Mouse (Mus musculus): ENCODE measurements at regions not wholly inside any gene's neighbourhood (a gene's known extent, or its start where the extent isn't known, plus 50 kb on each side); places are given as distances from the start of the nearest gene placed in this dataset.

GRCm38 (mm10) chr3:42593792-42594433 lies 851.5 kb downstream of the D3Ertd751e start:
- DNase-seq = no peak

GRCm38 (mm10) chr3:42596686-42597085 lies 854.3 kb downstream of the D3Ertd751e start:
- DNase-seq = no peak
